Mouse (Mus musculus) lung, embryonic 16.5 days (tissue): Measurements from ENCODE around the gene Kmt5a. TPM values are rescaled to one million over a fixed set of nuclear protein-coding genes. Genes with fewer than 3 reads are reported as not detected.

Experiments
- ATAC-seq: fragments of 200-750 bp; cut with Nextera tagmentation; 2 replicates; pipeline ENCODE4 v1.8.0; 2017; ENCODE audit warnings: low read depth, mild to moderate bottlenecking, moderate library complexity
- H3K27ac ChIP-seq: fragments of 300-500 bp; sonication (generic); 2 replicates; pipeline ENCODE4 v1.5.1; 2014; ENCODE audit warnings: mild to moderate bottlenecking, control low read depth, low read length
- H3K27me3 ChIP-seq: fragments of 300-500 bp; sonication (generic); 2 replicates; pipeline ENCODE4 v1.6.1; 2014; ENCODE audit warnings: low read depth, low read length, mixed read lengths; ENCODE audit not compliant: control insufficient read depth, insufficient read depth
- H3K36me3 ChIP-seq: fragments of 300-500 bp; sonication (generic); 2 replicates; pipeline ENCODE4 v1.6.1; 2014; ENCODE audit warnings: low read length; ENCODE audit not compliant: control insufficient read depth, insufficient read depth
- H3K4me1 ChIP-seq: fragments of 300-500 bp; sonication (generic); replicated peaks from 2 replicates; pipeline ENCODE4 v1.6.1; 2014; ENCODE audit warnings: low read length, mixed read lengths; ENCODE audit not compliant: control insufficient read depth, insufficient read depth
- H3K4me2 ChIP-seq: fragments of 300-500 bp; sonication (generic); 2 replicates; pipeline ENCODE4 v1.6.1; 2014; ENCODE audit warnings: low read depth, low read length, control low read depth
- H3K4me3 ChIP-seq: fragments of 300-500 bp; sonication (generic); 2 replicates; pipeline ENCODE4 v1.5.1; 2014; ENCODE audit warnings: mild to moderate bottlenecking, low read length, control low read depth
- H3K9ac ChIP-seq: fragments of 300-500 bp; sonication (generic); 2 replicates; pipeline ENCODE4 v1.6.1; 2014; ENCODE audit warnings: low read length, control low read depth
- H3K9me3 ChIP-seq: fragments of 300-500 bp; sonication (generic); 2 replicates; pipeline ENCODE4 v1.6.1; 2016; ENCODE audit warnings: low read length; ENCODE audit not compliant: control insufficient read depth
- WGBS: fragments of 180-500 bp; shearing (Covaris S2); extraction: QIAGEN DNeasy Blood & Tissue Kit; methylation state at CpG from one replicate; pipeline ENCODE4 v1.1.7; 2014; 5-methylcytosine and 5-hydroxymethylcytosine counted together
- polyA plus RNA-seq: library from polyadenylated mRNA; unstranded; fragments of >200 nt; fragmentation: Nextera tagmentation; extraction: Ambion mirVana; gene quantifications from 2 replicates; pipeline ENCODE4 v1.2.1, GENCODE M21; 2015

Kmt5a gene
- polyA plus RNA-seq = 31.3 and 32.2 TPM in 2 replicates

DNA sequence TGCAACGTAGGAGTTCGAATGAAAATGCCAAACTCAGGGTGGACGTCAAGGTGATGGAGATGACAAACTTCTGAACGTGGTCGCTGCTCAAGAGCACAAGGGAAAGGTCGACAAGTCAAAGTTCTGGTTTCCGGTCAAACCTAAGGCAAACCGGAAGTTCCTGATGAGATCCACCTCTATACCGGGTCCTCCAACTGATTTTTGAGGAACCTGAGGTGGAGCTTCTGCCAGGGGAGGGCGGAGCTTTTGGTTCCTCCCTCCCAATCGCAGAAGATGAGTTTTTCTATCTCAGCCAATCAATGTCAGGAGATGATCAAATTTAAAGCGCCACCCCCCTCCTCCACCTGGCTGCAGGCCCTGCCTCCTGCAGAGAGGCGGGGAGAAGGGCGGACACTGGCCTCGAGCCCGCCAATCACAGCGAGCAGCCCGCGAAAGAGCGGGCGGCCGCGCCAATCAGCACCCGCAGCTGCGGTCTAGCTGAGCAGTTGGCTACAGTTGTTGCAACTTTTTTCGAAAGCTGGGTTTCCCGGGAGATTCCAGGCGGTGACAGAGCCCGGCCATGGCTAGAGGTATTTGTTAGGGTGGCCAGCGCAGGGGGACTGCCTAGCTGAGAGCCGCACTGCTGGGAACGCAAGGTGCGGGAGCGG, at the start of gene Kmt5a:
Kmt5a (plus strand) TSS at position 484 of the 647 bp plus-strand sequence.
- ATAC-seq = peak; percentile 99
- no peaks in the 10 kb centered on the region for H3K9me3 ChIP-seq
- H3K4me1 ChIP-seq = peaks cover 11% of the 10 kb centered on the region
- peak within 1 kb of the TSS; percentile 80 for H3K9ac ChIP-seq
- H3K4me2 ChIP-seq = peak within 1 kb of the TSS; percentile 85
- no peaks in the 10 kb centered on the region for H3K27me3 ChIP-seq
- H3K36me3 ChIP-seq = no peaks in the 10 kb centered on the region
- H3K27ac ChIP-seq = peak within 1 kb of the TSS; percentile 94
- WGBS = under 1% methylated on average over 34 of the region's 34 CpGs
- H3K4me3 ChIP-seq = peak within 1 kb of the TSS; percentile 90

DNA sequence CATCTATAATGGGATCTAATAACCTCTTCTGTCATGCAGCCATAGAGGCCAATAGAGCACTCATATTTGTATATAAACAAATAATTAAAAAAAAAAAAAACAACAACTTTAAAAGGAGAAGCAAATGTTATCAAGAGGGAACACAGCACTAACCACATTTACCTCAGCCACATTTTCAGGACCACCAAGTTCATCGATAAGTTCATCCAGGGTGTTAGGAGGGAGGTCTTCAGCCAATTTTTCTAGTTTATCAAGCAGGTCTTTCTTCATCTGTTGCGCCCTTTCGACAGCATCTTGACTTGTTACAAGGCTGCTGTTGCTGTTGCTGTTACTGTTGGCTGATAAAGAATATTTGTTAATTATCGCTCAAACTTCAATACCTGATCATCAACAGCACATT, 47.3 kb upstream of the Kmt5a start:
- H3K36me3 ChIP-seq = peaks cover 45% of the 10 kb centered on the region
- H3K27me3 ChIP-seq = no peaks in the 10 kb centered on the region
- H3K4me2 ChIP-seq = no peak overlapping the region
- H3K9me3 ChIP-seq = no peaks in the 10 kb centered on the region
- WGBS = 98% methylated on average over 4 of the region's 4 CpGs
- H3K27ac ChIP-seq = no peak overlapping the region
- no peak overlapping the region for H3K9ac ChIP-seq
- H3K4me1 ChIP-seq = no peaks in the 10 kb centered on the region
- ATAC-seq = no peak
- no peak overlapping the region for H3K4me3 ChIP-seq

DNA sequence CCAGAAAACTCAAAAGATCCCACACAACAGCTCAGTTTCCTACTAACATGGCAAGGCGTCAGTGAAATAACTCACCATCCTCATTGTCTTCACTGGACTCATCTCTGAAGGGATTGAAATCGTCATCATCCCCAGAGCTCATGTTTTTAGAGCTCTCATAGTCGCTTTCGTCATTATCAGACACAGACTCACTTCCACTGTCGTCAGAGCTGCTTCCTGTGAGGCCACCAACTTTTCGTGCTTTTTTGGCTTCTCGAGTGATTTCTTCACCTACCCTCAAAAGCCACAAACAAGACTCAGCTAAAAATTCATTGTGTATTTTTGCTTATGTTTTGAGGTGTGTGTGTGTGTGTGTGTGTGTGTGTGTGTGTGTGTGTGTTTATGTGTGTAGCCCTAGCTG, 46.0 kb upstream of the Kmt5a start:
- Histone ChIP-seq H3K4me2 (no peak overlapping the region), H3K4me1 (no peaks in the 10 kb centered on the region), H3K9ac (no peak overlapping the region), H3K9me3 (no peaks in the 10 kb centered on the region), H3K36me3 (peaks cover 44% of the 10 kb centered on the region), H3K27ac (no peak overlapping the region), H3K4me3 (no peak overlapping the region), H3K27me3 (no peaks in the 10 kb centered on the region)
- 86% methylated on average over 7 of the region's 7 CpGs for WGBS
- no peak for ATAC-seq

DNA sequence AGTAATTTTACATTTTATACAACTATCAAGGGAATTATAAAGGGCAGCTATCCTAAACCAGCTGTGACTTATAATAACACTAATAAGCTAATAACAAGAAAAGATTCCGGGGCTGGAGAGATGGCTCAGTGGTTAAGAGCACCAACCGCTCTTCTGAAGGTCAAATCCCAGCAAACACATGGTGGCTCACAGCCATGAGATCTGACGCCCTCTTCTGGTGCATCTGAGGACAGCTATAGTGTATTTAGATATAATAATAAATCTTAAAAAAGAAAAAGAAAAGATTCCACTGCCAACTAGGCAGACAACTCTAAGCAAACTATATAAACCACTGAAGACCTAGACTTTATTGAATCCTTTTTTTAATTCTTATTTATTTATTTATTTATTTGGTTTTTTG, 28.9 kb upstream of the Kmt5a start:
- no peaks in the 10 kb centered on the region for H3K4me1 ChIP-seq
- no peak overlapping the region for H3K27ac ChIP-seq
- no peak overlapping the region for H3K9ac ChIP-seq
- WGBS = 77% methylated on average over 3 of the region's 3 CpGs
- ATAC-seq = no peak
- H3K36me3 ChIP-seq = peaks cover 34% of the 10 kb centered on the region
- no peaks in the 10 kb centered on the region for H3K9me3 ChIP-seq
- no peaks in the 10 kb centered on the region for H3K27me3 ChIP-seq
- H3K4me2 ChIP-seq = no peak overlapping the region
- H3K4me3 ChIP-seq = no peak overlapping the region

DNA sequence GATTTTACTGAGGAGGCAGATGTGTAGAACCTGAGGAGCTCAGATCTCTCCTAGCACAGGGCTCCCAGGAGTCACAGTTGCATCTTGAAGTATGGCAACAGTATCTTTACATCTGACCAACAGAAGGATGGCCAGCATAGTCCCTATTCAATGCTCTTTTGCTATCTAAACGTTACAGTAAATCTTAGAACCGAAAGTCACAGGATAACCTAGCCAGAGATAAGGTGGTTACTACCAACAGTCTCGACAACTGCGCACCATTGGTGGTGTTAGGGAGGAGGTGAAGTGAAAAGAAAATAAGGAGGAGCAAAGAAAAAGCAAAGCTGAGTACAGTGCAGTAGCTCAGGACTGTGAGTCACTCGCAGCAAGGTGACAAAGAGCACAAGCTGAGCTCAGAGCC, 27.6 kb upstream of the Kmt5a start:
- Histone ChIP-seq H3K27me3 (no peaks in the 10 kb centered on the region), H3K36me3 (peaks cover 27% of the 10 kb centered on the region), H3K9ac (no peak overlapping the region), H3K4me3 (no peak overlapping the region), H3K27ac (no peak overlapping the region), H3K4me1 (no peaks in the 10 kb centered on the region), H3K4me2 (no peak overlapping the region), H3K9me3 (no peaks in the 10 kb centered on the region)
- 87% methylated on average over 5 of the region's 5 CpGs for WGBS
- ATAC-seq = no peak

DNA sequence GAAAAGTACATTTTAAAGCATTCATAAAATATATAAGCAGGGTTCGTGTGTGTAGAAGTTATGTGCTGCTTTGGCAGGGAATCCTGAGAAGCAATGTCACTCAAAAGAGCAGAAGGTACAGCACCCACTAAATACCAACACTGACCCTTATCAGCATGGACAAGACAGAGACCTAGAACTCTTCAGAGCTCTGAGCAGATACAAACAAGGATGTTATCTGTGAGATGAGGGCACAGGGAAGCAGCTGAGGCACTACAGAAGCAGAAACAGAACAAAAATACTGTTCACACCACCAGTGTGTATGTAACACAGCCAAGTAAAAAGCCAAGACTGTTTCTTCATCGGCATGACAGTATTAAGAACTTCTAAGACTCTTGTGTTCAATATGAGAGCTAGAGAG, 20.8 kb upstream of the Kmt5a start:
- Histone ChIP-seq H3K4me3 (no peak overlapping the region), H3K9me3 (no peaks in the 10 kb centered on the region), H3K27me3 (no peaks in the 10 kb centered on the region), H3K9ac (no peak overlapping the region), H3K4me1 (0 out of 2 replicates have a peak, but pooled peaks cover 4% of the 10 kb centered on the region), H3K4me2 (no peak overlapping the region), H3K27ac (no peak overlapping the region), H3K36me3 (0 out of 2 replicates have a peak, but pooled peaks cover 4% of the 10 kb centered on the region)
- WGBS = 91% methylated on average over 2 of the region's 2 CpGs
- no peak for ATAC-seq

DNA sequence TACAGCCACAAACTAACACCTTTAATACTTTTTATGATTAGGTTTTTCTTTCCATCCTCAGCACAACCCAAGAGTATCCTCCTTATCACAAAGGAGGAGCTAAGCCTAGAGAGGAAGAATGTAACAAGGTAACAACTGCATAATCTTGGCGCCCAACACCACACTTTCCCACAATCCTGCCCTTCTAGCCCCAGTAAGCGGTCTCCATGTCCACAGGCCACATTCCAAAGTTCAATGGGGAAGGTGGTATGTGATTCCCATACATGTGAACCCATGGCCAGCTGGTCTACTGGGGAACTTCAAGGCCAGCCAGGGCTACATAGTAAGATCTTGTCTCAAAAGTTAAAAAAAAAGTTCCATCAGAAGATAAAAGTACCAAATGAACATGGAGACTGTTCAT, 17.9 kb upstream of the Kmt5a start:
- Histone ChIP-seq H3K4me2 (no peak overlapping the region), H3K9me3 (no peaks in the 10 kb centered on the region), H3K9ac (no peak overlapping the region), H3K27ac (no peak overlapping the region), H3K4me3 (no peak overlapping the region), H3K4me1 (peaks cover 9% of the 10 kb centered on the region; the same call in 1 of the 2 replicates), H3K36me3 (0 out of 2 replicates have a peak, but pooled peaks cover 4% of the 10 kb centered on the region), H3K27me3 (no peaks in the 10 kb centered on the region)
- WGBS = 96% methylated on average over 2 of the region's 2 CpGs
- ATAC-seq = no peak

DNA sequence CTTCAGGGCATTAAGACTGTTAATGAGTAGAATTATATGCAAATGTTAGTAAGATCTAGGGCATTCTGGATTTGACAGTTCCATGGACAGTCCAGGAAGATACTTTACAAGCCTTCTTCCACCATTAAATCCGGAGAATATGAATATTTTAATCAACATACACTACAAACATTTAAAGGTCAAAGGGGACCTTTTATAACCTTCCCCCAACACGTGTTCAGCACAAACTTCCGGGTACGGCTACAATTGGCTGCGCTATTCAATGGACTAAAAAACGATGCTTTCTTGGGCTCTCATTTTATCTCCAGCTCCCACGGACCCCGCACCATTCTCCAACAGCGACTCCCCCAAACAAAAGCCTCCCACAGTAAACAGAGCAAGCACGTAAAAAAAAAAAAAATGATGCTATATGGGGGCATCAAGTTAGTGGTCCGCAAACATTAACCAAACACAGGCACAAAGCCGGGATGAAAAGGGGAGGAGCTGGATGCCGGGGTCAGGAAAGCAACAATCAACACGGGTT, 15.5 kb upstream of the Kmt5a start:
- H3K4me2 ChIP-seq = peak overlapping the region; percentile 91
- H3K36me3 ChIP-seq = 0 out of 2 replicates have a peak, but pooled peaks cover 4% of the 10 kb centered on the region
- peak overlapping the region; percentile 100 for H3K4me3 ChIP-seq
- peak overlapping the region; percentile 56 for H3K27ac ChIP-seq
- under 1% methylated on average over 14 of the region's 14 CpGs for WGBS
- ATAC-seq = no peak
- no peaks in the 10 kb centered on the region for H3K27me3 ChIP-seq
- no peaks in the 10 kb centered on the region for H3K9me3 ChIP-seq
- H3K9ac ChIP-seq = peak overlapping the region; percentile 91
- peaks cover 9% of the 10 kb centered on the region; the same call in 1 of the 2 replicates for H3K4me1 ChIP-seq

DNA sequence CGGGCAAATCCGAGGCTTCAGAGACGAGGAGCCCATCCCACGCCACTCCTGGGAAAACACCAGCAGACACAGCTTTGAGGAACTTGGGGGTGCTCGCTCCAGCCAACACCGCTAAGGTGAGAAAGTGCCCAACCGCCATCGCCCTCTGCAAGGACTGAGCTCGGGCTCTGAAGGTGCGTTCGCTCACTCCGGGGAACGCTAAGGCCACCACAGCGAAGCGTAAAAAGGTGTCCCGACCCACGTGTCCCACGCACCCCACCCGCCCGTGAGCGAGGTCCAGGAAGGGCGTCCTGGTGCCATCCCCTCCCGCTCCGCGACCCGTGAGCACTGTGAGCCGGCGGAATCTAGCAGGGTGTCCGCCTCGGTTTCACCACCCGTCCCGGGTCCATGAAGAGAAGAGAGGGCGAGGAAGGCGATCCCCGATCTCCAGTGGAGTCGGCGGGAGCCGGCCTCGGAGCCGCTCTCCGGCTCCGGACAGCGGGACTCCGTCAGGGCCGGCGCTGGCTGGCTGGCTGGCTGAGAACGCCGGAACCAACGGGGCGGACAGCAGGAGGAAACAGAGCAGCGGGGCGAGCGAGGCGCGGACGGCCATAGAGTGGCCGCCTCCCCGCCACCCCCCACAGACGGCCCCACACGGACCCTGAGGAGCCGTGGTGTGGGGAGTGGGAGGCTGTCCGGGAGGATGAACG, 14.9 kb upstream of the Kmt5a start:
- Histone ChIP-seq H3K27me3 (no peaks in the 10 kb centered on the region), H3K9ac (peak overlapping the region; percentile 91), H3K9me3 (no peaks in the 10 kb centered on the region), H3K36me3 (0 out of 2 replicates have a peak, but pooled peaks cover 4% of the 10 kb centered on the region), H3K27ac (peak overlapping the region; percentile 56), H3K4me3 (peak overlapping the region; percentile 100), H3K4me2 (peak overlapping the region; percentile 91), H3K4me1 (peaks cover 9% of the 10 kb centered on the region; the same call in 1 of the 2 replicates)
- ATAC-seq = peak; percentile 64
- under 1% methylated on average over 56 of the region's 63 CpGs for WGBS
